Mouse (Mus musculus) mammary gland, adult 2 months (tissue): ENCODE data around the gene Vmn1r184. TPM values are rescaled to one million over a fixed set of nuclear protein-coding genes. Genes with fewer than 3 reads are reported as not detected.

Experiments
- polyA plus RNA-seq: library from polyadenylated mRNA; depleted of rRNA; stranded (reverse); fragments of >200 nt; gene quantifications from 2 replicates; pipeline ENCODE4 v1.2.3, GENCODE M21; 2012; ENCODE audit warnings: low replicate concordance; rRNA removed

Gene Vmn1r184
- not detected in 2 replicates for polyA plus RNA-seq

DNA sequence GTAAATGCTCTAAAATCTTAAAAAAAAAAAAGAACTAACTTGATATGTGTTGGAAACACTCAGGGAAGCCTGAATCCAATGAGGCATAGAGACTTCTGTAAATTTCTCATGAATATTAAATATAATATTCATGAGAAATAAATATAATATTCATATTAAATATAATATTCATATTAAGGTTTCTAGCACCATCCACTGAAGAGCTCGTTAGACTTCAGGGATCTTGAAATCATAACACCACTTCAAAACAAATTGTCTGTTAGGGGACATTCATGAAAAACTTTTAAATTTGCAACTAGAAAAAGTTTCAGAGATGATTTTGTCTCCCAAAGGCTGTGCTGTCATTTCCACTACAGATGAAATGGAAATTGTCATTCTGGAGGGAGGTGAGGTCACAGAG lies at the start of gene Vmn1r184:
Gene Vmn1r184, plus strand, starts transcription at position 301 of the 400 bp plus-strand sequence.

DNA sequence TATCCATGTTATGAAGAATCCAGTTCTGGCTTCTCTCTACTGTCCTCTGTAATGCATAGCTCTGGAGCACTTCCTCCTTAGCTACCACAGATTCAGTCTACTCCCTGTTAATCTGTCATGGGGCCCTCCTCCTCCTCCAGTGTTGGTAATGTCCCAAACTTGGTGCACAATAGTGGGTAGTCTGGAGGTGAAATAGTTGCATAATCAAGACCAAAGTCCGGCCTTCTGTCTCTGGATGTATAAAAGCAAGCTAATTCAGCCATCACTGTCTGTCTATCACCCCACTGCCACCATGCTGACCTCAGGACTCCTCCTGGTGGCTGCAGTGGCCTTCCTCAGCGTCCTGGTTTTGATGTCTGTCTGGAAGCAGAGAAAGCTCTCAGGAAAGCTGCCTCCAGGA lies 46.8 kb downstream of the Vmn1r184 start, which contains the start of gene Cyp2a4:
Gene Cyp2a4, plus strand, starts transcription at position 244 of the 400 bp plus-strand sequence.

Other genes with a start within 250 kb of the Vmn1r184 start
- gene Cyp2b13, start 198.8 kb upstream of the Vmn1r184 start, polyA plus RNA-seq = not detected in 2 replicates
- 0.11 TPM in 1 of 2 replicates, not detected in the other for gene Cyp2b9, start 86.9 kb upstream of the Vmn1r184 start, polyA plus RNA-seq
- gene Cyp2a4, start 46.8 kb downstream of the Vmn1r184 start, polyA plus RNA-seq = not detected in 2 replicates
- gene Nlrp9c, start 143.4 kb downstream of the Vmn1r184 start, polyA plus RNA-seq = not detected in 2 replicates
- gene Nlrp4a, start 174.8 kb downstream of the Vmn1r184 start, polyA plus RNA-seq = not detected in 2 replicates